Mouse (Mus musculus) CD4-positive helper T cell, adult 2 months (primary cell): ENCODE measurements at regions not wholly inside any gene's neighbourhood (a gene's known extent, or its start where the extent isn't known, plus 50 kb on each side); places are given as distances from the start of the nearest gene placed in this dataset.
"Not testable (repeated sequence)": the region's sequence is repeated elsewhere in the genome, so short reads cannot be mapped to it uniquely, and the experiment has no call there.

Source experiments
- DNase-seq: peaks from one replicate; pipeline ENCODE4 v3.0.0-alpha.2; 2012; ENCODE audit warnings: low read depth, missing footprints, low spot score

DNA sequence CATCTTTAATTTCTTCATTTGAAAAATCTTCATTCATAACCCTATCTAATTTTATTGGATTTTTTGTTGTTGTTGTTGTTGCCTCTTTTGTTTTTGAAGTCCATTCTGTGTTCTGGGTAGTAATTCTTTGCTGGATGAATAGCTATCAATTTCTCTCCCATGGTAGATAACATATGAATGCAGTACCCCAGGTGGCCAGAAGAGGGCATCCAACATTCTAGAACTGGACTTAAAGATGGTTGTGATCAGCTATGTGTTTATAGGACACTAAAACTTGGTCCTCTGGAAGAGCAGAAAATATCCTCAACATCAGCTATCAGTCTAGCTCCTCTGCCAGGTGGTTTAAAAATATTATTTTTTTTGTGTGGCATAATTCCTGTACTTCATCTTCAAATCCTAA lies 73.0 kb downstream of the Prl2c3 start:
- not testable (repeated sequence) for DNase-seq

DNA sequence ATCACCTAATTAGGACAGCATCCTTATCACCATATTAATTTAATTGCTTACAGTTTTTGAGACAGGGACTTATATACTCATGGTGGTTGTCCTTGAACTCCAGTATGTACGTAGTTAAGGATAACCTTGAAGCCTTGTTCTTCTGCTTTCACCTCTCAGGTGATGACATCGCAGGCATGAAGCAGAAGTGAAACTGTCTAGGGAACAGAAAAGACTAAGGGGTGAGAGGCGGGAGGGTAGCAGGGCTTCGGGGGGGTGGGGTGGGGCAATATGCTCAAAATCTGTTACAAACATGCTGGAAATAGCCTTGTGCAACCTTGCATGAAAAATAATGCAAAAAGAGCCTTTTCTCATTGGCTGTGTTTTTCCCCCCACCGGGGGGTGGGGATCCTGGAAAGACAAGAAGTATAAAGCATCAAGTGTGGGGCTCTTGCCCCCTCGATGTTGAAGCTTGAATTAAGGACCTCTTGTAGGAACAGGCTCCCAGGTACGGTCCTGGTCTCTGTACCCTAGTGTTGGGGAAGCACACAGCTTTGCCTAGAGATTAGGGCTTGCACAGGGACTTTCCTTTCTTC lies 81.8 kb downstream of the Prl2c3 start:
- not testable (repeated sequence) for DNase-seq

DNA sequence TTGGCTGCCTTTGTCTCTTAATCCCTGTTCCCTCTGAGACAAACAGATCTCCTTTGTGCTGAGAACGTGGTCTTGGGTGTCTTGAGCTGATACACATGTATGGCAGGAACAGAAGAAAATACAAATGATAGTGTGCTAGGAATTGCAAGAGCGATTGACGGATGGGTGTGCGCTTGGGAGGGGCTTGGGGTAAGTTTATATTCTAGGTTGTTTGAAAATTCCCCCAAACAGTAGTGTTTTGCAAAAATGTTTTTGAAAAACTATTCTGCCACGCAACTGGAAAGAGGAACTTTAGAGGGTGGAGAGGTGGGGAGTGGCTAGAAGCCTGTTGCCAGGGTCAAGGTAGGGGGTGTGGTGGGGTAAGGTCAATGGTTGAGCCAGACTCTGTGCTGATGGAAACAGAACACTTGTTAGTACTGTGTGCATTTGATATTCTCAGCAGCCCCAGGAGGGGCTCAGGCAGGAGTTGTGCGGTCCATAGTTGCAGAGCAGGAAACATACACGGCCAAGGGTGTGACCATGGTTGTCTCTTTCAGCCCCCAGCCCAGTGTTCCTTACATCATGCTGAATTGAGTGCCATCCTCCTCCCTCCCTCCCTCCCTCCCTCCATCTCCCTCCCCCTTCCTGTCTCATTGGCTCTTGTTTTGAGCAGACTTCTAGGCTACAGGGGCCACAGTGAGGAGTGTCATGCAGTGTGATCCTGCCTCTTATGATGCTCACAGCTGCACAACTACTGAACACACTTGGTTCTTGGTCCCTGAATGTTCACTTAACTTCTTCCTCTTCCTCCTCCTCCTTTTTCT lies 88.2 kb downstream of the Prl2c3 start:
- no peak for DNase-seq

DNA sequence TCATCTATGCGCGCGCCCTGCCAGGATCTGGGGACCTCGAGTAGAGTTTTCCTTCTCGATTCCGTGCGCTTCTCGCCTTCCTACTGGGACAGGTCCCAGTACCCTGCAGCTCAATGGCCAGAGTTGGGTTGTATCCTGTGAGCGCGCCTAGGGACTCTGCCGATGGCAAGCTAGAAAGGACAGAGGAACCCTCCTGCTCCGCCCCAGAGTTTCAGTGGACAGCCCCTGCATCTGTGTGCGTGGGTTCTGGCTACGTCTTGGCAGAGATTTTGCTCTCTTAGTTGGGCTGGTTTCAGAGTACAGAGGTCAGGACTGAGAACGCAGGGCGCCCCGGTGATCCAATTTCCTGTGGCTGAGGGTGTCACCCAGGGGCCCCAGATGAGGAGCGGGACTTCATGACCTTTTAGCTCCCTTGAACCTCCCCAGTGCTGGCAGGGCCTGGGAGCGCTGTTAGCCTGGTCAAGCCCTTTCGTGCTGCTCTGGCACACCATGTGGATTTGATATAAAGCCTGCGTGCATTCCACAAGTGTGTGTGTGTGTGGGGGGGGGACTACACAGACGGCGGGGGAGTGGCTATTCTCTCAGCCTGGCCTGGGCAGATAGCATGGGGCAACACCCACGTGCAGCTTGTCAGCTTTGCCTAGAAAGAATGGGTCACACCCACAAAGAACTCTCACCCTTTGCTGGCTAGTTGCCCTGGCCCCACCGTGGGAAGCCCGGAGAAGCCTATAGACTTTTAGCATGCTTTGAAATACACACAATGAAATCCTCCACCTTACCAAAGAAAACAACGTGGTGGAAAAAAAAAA lies 96.9 kb downstream of the Prl2c3 start:
- not testable (repeated sequence) for DNase-seq

DNA sequence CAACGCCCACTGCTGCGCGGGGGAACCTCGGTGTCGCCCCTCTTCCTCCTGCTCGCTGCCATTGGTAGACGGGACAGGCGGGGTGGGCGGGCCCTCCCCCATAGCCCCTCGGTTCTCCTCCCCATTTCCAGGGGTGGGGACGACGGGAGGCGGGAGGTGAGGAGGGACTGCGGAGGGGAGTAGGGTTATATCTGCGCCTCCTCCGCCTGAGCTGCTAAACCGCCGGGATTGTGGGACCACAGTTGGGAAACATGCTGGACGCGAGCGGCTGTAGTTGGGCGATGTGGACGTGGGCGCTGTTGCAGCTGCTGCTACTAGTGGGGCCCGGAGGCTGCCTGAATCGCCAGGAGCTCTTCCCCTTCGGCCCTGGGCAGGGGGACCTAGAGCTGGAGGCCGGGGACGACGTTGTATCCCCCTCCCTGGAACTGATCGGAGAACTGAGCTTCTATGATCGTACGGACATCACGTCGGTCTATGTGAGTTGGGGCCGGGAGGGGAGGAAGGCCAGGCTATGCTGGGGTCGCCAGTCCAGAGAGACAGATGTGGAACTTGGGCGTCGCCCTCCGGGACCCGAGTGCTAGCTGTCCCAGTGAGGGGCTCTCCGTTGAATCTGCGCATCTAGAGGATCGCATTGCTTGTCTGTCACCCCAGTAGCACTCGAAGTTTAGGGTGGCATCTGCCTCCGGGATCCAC lies 97.6 kb downstream of the Prl2c3 start:
- not testable (repeated sequence) for DNase-seq

DNA sequence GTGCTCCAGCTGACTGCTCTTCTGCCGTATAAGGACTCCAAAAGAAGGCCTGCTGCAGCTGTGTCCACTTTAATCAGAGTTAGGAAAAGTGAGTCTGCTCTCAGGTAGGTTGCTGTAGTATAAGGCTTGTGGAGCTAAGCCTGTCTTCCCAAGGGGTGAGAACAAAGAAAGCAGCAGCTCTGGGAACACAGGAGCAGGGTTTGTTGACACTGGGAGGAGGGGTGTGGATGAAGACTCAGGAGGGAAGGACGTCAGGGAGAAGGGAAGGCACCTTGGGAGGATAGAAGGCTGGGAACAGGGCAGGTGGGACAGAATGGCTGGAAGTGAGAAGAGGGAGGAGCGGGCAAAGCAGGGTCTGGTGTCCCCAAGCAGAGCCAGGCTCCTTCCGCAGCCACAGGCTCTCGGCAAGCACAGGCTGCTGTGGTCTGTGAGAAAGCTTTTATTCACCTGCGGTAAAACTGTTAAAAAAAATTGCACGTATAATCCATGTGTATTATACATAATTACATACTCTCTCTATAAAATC lies 106.2 kb downstream of the Prl2c3 start:
- not testable (repeated sequence) for DNase-seq

DNA sequence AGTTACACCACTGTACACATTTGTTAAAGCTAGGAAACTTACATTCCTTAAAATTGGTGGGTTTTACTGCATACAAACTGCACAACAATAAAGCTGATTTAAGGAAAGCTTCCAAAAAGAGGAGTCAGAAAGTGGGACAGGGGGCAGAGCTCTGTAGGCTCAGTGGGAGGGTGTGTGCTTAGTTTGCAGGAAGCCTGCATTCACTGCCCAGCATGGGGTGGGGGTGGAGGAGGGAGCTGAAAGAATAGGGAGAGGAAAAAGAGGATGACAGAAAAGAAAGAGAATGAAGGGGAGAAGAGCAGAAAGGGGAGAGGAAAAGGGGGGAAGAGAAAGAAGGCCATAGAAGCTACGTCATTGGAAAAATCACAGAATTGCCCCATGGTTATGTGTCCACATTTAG lies 111.1 kb downstream of the Prl2c3 start:
- not testable (repeated sequence) for DNase-seq

DNA sequence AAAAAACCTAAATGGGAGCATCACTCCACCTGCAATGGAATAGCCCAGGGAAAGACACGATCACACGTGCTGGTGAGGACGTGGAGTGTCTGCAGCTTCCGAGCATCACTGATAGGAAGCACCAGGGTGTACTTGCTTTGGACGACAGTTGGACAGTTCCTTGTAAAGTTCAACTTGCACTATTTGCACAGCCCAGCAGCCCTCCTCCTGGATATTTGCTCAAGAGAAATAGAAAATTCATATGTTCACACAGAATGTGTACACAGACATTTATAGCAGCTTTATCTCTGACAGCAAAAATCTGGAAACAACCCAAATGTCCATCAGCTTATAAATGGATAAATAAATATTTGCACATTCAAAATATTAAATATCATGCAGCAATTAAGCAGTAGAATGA lies 111.7 kb downstream of the Prl2c3 start:
- DNase-seq = not testable (repeated sequence)

DNA sequence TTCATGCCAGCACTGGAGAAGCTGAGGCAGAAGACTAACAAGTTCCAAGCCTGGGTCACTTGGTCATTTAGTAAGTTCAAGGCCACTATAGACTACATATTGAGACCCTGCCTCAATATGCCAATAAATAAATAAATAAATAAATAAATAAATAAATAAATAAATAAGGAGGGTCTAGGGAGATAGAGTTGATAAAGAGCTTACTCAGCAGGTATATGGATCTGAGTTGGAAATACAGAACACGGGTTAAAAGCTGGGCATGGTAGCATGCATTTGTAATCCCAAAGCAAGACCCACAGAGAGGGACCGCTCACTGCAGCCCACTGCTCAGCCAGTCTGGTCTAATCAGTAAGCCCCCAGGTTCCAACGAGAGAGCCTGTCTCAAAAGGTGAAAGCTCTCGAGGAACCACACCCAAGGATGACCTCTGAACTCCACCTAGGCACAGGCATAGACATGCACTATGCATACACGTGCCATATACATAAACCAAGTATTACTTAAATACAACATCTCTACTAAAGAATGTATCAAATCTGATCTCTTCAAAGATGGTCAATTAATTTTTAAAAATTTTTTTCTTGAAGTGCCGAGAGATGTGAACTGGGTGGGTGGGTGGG lies 115.4 kb downstream of the Ero1lb start:
- not testable (repeated sequence) for DNase-seq

DNA sequence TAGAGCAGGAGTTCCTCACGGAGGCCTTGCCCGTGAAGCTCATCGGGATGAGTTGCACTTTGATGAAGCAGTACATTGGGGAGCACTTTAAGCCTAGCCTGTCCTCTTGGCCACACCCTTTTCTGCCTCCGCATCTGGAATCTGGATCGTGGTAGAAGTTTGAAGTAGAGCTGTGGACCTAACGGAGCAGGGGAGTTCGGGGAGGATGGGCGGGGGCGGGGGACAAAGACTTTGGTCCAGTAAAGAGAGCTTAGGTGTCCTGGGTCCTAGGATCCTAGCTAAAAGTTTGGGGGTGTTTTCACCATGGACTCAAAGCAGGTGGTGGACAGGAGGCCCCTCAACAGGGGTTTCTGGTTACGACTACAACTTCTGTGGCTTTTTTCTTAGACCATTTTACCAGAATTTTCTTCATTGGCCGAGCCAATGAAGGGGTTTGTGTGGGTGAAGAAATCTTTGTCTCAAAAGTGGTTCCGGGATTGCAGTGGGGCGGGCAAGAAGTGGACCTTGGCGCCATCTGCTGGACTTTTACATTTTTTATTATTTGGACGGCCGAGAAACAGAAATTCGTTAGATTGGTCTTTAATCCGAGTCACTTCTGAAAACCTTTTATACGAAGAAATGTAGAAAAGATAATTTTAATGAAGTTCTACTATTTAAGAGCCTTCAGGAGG lies 114.7 kb downstream of the Ero1lb start:
- DNase-seq = peak; percentile 22

DNA sequence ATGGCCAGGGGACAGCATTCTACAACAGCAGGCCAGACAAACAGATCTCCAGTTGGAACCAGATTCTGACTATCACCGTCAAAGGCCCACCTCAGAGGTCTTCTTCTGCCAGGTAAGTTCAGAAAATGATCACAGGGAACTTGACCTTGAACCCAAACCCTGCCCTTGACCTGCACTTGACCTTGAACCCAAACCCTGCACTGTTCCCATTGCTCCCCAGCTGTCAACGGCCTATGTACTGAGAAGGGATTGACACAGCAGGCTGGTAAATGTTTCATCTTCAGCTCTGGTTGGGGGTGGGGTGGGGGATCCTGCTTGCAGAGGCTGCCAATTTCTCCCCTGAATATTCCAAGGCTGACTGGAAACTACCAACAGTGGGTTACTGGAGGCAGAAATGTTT lies 111.7 kb downstream of the Ero1lb start:
- DNase-seq = no peak

DNA sequence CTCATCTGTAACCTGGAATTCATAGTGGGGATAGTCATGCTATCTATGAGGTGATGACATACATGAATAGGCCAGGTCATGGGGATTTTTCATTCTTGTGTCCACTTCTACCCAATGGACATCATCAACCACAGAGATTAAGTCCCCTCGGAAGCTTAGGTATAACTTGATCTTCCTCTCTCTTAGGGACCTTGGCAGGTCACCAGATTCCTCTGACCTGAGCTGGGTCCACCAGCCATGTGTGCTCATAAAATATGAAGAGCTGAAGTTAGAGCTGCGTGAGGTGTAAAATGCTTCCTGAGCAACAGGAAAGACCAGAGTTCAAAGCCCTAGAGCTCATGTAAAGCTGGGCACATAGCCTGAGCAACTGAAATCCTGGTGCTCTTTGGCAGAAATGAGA lies 105.3 kb downstream of the Ero1lb start:
- not testable (repeated sequence) for DNase-seq

DNA sequence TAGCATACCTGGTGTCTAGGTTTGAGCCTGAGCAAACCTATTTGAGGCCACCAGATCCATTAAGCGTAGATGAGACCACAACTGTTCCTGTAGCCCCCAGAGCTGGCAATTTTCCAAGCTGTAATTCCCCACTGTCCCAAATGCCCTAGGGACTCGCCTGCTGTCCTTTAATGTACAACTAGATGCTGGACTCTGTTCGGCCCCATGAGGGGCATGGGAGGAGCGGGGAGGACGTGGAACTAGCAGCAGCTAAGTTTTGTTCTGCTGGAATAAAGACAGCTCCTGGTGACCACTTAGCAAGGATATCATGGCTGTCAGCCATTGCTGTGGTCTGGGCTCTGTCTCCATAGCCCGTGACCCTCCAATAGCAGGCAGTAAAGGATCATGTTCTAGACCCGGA lies 103.1 kb downstream of the Ero1lb start:
- DNase-seq = not testable (repeated sequence)

DNA sequence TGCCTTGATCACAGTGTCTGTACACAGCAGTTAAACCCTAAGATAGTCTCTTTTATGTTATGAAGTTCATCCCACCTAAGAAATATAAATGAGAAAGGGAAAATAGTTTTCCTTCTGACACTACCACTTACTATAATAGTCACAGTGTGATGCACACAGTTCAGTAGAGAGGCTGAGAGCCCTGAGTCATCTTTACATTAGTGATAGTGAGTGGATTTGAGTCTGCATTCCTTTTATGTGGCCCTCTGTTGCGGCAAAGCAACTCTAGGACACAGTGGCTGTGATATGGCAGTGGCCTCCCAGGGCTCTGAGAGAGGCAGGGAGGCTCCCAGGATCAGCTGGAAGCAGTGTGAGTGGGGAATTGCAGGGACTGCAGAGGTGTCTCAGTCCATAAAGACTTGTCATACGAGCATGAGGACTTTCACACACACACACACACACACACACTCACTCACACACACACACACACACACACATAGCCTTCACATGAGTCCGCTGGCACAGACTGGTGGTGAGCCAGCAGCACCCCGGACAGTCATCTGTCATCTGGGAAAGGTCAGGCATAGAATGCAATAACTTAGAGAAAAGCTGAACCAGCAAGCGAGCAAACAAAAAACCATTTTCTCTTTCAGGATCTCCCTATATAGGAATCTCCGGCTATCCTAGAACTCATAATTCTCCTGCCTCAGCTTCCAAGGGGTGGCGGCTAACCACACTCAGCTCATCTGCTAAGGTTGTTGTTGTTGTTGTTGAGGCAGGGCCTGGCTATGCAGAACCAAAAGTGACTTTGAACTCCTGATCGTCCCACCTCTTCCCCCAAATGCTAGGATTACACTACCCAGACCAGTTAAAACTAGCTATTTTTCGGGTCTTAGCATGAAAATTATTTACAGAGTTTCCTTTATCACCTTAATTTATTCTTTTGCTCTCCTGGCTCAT lies 102.3 kb downstream of the Ero1lb start:
- DNase-seq = not testable (repeated sequence)

DNA sequence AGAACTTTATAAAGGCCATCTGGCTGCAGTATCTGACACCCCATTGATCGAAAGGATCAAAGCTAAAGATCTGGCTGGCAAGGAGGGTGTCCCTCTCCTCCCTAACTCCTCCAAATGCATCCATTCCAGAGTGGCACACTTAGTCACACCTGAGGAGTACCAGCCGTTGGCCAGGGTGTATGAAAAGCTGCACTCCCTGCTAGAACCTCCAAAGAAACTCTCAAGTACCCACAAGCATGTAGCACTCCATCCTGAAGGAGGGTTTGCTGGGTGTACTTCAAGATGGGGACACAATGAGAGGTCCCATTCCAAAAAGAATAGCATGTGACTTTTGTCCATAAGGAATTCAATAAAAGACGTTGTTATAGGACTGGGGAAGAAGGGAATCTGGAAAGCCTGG lies 100.4 kb downstream of the Ero1lb start:
- not testable (repeated sequence) for DNase-seq
